Mouse (Mus musculus): Measurements from ENCODE around the gene Klf9. TPM values are rescaled to one million over a fixed set of nuclear protein-coding genes. Genes with fewer than 3 reads are reported as not detected.
"Not testable (repeated sequence)": the region's sequence is repeated elsewhere in the genome, so short reads cannot be mapped to it uniquely, and the experiment has no call there.

Gene Klf9
- polyA plus RNA-seq, 1 experiment from 2014 or later = 0.91 TPM

DNA sequence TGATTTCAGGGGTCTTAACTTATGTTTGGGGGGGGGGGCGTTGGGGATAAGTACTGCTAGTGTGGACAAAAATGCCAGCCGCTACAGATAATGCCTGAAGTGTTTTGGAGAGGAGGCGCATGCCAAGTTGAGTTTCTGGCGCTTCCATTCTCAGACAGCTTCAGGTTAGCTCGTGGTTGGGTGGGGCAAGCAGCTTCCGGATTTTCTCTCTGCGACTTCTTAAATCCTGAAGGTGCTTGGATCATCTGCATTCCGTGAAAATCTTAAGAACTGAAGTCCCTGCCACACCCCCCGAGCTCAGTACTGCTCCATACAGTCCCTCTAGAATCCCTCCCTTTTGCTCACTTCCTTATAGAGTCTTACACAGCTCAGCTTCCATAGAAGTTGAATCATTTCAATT, 3.0 kb downstream of the Klf9 start:
- H3K27ac ChIP-seq (replicated peaks) = no peak overlapping the region
- H3K4me3 ChIP-seq = no peak overlapping the region
- H3K9me3 ChIP-seq (replicated peaks) = no peaks in the 10 kb centered on the region
- DNase-seq (ENCODE audit: low spot score) = no peak
- H3K27me3 ChIP-seq (ENCODE audit: low read depth, poor library complexity, severe bottlenecking) = peaks cover 48% of the 10 kb centered on the region
- 63% methylated on average over 9 of the region's 9 CpGs for WGBS
- no peaks in the 10 kb centered on the region for H3K36me3 ChIP-seq
- peaks cover 25% of the 10 kb centered on the region for H3K4me1 ChIP-seq

DNA sequence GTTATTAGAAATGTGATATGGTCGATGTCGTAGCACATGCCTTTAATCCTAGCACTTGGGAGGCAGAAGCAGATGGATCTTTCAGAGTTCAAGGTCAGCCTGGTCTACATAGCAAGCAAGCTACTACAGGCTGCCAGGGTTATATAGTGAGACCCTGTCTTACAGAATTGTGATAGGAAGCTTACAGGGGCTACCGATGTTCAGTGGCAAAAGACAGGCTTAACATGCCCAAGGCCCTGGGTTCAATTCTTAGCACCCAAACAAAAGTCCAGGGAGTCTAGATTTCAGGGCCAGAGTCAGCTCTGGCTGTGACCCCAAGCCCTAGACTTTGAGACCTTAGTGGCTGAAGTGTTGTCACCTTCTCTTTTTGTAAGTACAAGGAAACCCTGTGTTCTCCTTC, 4.1 kb downstream of the Klf9 start:
- no peak for DNase-seq (ENCODE audit: low spot score)
- Histone ChIP-seq H3K36me3 (no peaks in the 10 kb centered on the region), H3K4me1 (peaks cover 24% of the 10 kb centered on the region), H3K27ac (replicated peaks) (no peak overlapping the region), H3K27me3 (ENCODE audit: low read depth, poor library complexity, severe bottlenecking) (peaks cover 41% of the 10 kb centered on the region), H3K9me3 (replicated peaks) (no peaks in the 10 kb centered on the region), H3K4me3 (no peak overlapping the region)
- WGBS = 90% methylated on average over 3 of the region's 3 CpGs

DNA sequence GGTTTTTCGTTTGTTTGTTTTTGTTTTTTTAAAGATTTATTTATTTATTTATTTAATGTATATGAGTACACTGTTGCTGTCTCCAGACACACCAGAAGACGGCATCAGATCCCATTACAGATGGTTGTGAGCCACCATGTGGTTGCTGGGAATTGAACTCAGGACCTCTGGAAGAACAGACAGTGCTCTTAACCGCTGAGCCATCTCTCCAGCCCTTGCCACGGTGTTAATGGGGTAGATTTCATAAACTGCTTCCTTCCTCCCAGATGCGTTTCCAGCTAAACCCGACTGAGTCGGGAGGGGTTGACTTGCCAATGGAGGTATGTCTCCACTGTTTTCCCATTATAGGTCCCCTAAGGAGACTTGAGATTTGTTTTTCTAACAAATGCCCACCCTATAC, 4.5 kb downstream of the Klf9 start:
- WGBS = 86% methylated on average over 7 of the region's 7 CpGs
- not testable (repeated sequence) for DNase-seq (ENCODE audit: low spot score); H3K4me3 ChIP-seq; H3K27ac ChIP-seq (replicated peaks); H3K36me3 ChIP-seq; H3K9me3 ChIP-seq (replicated peaks)
- H3K27me3 ChIP-seq (ENCODE audit: low read depth, poor library complexity, severe bottlenecking) = peaks cover 41% of the 10 kb centered on the region
- peaks cover 22% of the 10 kb centered on the region for H3K4me1 ChIP-seq

DNA sequence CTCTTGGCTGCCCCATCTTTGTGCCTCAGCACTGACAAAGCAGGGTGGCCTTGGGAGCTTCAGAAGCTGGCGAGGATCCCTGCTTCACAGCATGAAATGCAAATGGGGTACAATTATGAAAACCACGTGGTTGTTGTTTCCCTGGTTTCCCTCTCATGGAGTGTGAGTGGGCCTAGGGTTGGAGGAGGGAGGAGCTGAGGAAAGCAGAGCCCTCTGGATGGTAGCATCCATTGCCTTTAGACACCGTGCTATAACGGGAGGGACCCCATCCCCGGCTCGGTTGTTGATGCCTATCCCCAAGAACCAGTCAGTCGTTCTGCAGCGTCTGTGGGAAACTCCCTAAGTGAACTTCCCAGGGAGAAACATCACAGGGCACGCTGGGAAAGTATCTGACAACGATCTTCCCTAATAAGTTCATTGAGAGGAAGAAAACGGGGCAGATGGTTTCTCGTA, 5.4 kb downstream of the Klf9 start:
- Histone ChIP-seq H3K36me3 (no peaks in the 10 kb centered on the region), H3K27ac (replicated peaks) (no peak overlapping the region), H3K4me3 (no peak overlapping the region), H3K4me1 (peaks cover 16% of the 10 kb centered on the region), H3K9me3 (replicated peaks) (no peaks in the 10 kb centered on the region), H3K27me3 (ENCODE audit: low read depth, poor library complexity, severe bottlenecking) (peaks cover 39% of the 10 kb centered on the region)
- WGBS = 75% methylated on average over 12 of the region's 12 CpGs
- DNase-seq (ENCODE audit: low spot score) = no peak

DNA sequence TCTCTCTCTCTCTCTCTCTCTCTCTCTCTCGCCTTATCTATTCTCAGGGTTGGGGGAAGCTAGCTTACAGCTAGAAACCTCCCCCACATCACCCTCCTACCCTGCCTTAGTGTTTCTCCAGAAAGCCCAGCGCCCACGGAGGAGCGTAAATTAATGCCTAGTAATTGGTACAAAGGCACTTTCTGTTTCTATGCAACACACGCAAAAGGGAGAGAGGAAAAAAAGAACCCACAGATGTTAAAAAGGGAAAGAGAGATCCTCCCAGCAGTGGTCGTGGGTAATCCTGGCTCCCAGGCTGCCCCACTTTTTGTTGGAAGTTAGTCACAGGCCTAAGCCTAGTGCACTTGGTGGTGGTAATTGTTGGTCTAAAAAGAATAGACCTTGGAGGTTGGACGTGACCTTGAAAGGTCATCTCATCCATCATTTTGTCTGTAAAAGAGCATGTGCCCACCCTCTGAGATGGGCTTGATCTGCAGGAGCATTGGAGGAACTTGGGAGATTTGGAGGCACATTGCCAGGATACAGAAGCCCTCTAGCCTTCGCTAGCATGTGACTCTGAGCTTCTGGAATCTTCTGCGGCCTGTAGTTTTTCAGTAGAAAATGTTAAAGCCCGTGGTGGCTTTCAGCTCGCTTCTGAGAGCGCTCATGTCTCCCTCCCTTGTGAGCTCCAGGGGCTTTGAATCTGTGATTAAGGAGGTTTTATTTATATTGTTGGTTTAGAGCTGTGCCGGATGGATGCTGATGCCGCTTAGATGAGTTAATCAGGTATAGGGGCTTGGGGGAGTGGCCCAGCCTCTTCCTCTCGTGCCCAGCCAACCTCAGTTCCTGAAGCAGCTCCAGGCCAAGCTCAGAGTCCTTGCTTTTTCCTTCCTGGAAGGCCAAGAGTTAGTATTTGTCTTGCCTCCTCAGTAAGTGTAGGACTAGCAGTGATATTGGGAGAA, 6.3 kb downstream of the Klf9 start:
- DNase-seq (ENCODE audit: low spot score) = no peak

DNA sequence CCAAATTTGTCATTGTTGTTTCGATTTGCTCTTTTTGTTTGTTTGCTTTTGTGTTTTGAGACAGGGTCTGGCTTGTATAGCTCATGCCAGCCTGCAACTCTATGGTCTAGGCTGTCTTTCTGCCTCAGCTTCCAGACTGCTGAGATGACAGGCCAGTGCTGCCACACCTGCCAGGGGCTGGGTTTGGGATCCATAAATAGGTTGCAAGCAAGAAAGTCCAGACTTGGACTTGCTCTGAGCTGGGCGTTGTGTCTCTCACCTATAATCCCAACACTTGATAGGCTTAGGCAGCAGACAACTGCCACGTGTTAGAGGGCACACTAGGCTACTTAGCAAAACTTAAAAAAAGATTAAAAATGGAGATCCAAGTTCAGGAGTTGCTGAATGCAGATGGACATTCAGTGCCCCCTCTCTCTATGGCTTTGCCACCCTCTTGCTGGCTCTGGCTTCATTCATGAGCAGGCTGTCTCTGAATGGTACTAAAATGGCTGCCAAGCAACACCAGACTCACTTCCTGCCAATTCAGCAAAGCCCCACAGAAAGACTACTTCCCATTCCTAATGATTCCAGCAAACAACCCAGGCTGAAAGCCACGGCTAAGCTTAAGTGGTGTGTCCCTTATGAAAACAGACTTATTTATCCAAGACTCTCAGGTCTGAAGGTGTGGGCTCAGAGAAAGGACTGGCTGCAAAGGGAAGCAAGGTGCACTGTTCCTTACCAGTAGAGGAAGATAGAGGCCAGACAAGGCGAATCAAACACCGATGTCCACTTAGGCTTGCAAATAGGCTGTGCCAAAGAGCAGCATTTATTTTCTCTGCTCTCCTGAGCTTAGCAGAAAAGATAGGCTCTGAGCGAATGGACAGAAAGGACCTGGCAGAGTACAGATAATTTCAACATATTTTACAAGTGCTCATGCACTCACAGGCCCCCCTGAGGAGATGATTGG, 8.7 kb downstream of the Klf9 start:
- H3K27ac ChIP-seq (replicated peaks) = no peak overlapping the region
- no peak for DNase-seq (ENCODE audit: low spot score)
- H3K4me3 ChIP-seq = no peak overlapping the region
- WGBS = 86% methylated on average over 7 of the region's 7 CpGs
- H3K4me1 ChIP-seq = peaks cover 12% of the 10 kb centered on the region
- H3K27me3 ChIP-seq (ENCODE audit: low read depth, poor library complexity, severe bottlenecking) = 0 out of 2 replicates have a peak, but pooled peaks cover 6% of the 10 kb centered on the region
- H3K36me3 ChIP-seq = no peaks in the 10 kb centered on the region
- H3K9me3 ChIP-seq (replicated peaks) = no peaks in the 10 kb centered on the region

More for the DNA sequence above, 6.3 kb downstream of the Klf9 start:
- H3K4me1 ChIP-seq = peaks cover 16% of the 10 kb centered on the region
- WGBS = 82% methylated on average over 15 of the region's 15 CpGs
- H3K9me3 ChIP-seq (replicated peaks) = no peaks in the 10 kb centered on the region
- H3K27ac ChIP-seq (replicated peaks) = no peak overlapping the region
- peaks cover 31% of the 10 kb centered on the region for H3K27me3 ChIP-seq (ENCODE audit: low read depth, poor library complexity, severe bottlenecking)
- H3K4me3 ChIP-seq = no peak overlapping the region
- no peaks in the 10 kb centered on the region for H3K36me3 ChIP-seq

DNA sequence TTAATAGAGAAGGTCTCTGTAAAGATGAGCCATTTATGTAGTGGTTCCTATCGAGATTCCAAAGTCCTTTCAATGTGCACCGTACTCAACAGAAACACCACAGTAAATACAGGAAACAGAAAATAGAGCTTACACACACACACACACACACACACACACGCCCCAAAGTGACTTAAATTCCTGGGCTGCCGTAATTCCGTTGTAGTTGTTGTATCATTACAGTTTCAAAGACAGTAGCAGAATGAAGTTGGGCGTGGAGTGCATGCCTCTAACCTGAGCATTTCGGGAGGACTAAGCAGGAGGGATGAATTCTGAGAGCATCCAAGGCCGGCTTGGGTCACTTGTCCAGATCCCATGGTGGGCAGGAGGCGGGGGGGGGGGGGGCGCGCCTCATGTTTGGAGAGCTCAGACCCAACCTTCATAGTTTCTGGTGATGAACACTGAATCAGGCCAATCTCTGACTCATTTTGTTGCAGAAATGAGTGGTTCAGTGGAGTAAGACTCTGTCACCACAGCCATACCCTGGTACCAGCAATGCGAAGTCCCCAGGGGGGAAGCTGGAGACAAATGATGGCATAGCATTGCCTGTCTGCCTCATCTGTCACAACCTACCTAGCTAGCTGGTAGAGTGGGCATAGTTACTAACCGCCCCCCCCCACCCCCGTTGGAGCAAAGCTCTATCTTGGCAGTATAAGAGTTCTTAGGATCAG, 9.7 kb downstream of the Klf9 start:
- Histone ChIP-seq H3K4me3 (no peak overlapping the region), H3K27me3 (ENCODE audit: low read depth, poor library complexity, severe bottlenecking) (no peaks in the 10 kb centered on the region), H3K27ac (replicated peaks) (no peak overlapping the region), H3K36me3 (no peaks in the 10 kb centered on the region), H3K9me3 (replicated peaks) (no peaks in the 10 kb centered on the region), H3K4me1 (peaks cover 12% of the 10 kb centered on the region)
- WGBS = 80% methylated on average over 14 of the region's 14 CpGs
- no peak for DNase-seq (ENCODE audit: low spot score)

DNA sequence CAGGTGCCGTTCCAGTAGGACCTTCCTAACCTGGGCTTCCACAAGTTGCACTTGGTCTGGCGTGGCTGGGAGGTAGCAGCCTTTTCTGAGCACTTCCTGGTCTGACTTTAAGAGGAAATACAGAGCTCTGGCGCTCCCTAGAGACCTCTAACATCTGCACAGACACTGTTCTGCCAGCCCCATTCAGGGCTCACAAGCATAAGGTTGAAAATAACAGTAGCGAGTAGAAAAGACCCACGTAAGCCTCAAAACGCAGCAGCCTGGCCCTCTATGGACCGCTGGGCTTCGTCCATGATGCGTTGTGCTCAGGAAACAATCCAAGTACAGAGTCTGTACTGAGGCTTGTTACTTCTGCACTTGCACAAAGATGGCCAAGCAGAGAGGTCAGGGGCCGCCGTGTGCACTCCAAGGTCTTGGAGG, 10.6 kb downstream of the Klf9 start:
- H3K4me3 ChIP-seq = no peak overlapping the region
- peaks cover 12% of the 10 kb centered on the region for H3K4me1 ChIP-seq
- H3K27me3 ChIP-seq (ENCODE audit: low read depth, poor library complexity, severe bottlenecking) = no peaks in the 10 kb centered on the region
- WGBS = 34% methylated on average over 11 of the region's 11 CpGs
- H3K27ac ChIP-seq (replicated peaks) = no peak overlapping the region
- no peaks in the 10 kb centered on the region for H3K9me3 ChIP-seq (replicated peaks)
- DNase-seq (ENCODE audit: low spot score) = no peak
- no peaks in the 10 kb centered on the region for H3K36me3 ChIP-seq

DNA sequence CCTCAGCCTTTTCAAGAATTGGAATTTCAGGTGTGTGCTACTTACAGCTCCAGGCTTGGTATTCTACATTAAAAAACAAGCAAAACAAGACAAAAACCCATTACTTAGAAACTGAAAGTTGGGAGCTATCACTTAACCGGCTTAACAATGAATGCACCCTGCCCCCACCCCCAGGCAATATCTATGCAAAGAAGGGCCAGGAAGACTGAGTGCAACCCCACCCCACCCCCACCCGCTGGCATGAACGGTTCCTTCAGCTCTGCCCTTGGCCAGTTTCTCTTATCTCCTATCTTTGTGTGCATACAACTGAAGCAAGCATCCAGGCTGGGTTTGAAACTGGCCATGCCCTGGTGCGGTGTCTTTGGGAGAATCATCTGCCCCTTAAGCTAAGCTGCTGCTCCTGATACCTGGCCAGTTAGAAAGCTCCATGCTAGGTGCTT, 11.2 kb downstream of the Klf9 start:
- Histone ChIP-seq H3K9me3 (replicated peaks) (no peaks in the 10 kb centered on the region), H3K36me3 (no peaks in the 10 kb centered on the region), H3K4me3 (no peak overlapping the region), H3K4me1 (peaks cover 12% of the 10 kb centered on the region), H3K27ac (replicated peaks) (no peak overlapping the region), H3K27me3 (ENCODE audit: low read depth, poor library complexity, severe bottlenecking) (no peaks in the 10 kb centered on the region)
- 28% methylated on average over 4 of the region's 4 CpGs for WGBS
- DNase-seq (ENCODE audit: low spot score) = no peak

DNA sequence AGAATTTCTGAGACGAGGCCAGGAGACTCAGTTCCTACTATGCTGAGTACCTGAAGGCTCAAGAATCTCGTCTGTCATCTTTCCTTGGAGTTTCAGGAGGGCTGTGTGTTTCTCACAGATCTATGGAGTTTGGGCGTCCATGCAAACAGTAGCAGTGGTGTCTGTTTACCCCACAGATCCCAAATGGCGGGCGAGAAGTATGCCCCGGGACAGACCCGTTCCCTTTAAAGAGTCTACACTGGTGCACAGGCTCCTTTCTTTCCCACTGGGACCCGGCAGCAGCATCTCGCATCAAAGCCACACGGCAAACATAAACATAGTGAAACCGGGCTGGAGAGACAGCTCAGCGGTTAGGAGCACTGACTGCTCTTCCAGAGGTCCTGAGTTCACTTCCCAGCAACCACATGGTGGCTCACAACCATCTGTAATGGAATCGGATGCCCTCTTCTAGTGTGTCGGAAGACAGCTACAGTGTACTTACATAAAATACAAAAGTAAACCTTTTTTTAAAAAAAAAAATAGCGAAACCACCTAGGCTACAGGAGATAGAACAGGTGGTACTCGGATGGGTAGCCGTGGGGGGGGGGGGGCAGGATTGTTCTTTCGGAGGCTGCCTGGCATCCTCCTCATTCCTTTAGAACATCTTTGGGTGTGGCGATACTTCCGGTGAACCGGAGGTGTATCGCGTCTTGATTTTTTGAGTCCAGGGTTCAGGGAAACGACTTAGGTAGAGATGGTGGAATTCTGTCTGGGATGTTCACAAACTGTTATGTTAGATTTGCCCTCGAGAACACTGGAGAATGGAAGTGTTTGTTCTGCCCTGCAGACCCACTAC, 12.0 kb downstream of the Klf9 start:
- DNase-seq (ENCODE audit: low spot score) = no peak
- 69% methylated on average over 25 of the region's 25 CpGs for WGBS
- Histone ChIP-seq H3K27me3 (ENCODE audit: low read depth, poor library complexity, severe bottlenecking) (no peaks in the 10 kb centered on the region), H3K36me3 (no peaks in the 10 kb centered on the region), H3K27ac (replicated peaks) (no peak overlapping the region), H3K9me3 (replicated peaks) (no peaks in the 10 kb centered on the region), H3K4me1 (peaks cover 12% of the 10 kb centered on the region), H3K4me3 (no peak overlapping the region)

DNA sequence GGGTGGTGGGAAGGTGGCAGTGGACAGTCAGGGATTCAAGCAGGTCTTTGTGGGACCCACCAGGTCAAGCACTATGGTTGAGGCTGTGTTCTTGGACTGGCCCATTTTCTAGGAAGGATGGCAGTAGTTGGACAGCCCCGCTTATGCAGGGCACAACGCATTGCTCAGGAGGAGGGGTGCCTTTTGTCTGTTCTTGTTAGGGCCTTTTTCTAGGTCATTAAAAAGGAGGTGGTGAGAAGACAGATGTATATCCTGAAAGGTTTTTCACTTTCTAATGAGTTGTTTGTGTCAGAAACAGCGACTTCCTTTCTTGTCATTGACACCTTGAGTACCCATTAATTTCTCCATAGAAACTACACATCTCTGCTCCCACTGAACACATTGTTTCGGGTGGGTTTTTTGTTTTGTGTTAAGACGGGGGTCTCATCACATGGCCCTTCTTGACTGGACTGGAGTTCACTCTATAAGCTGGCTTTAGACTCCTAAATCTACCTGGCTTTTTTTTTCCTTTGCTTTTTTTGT, 12.6 kb downstream of the Klf9 start:
- H3K4me3 ChIP-seq = no peak overlapping the region
- H3K27me3 ChIP-seq (ENCODE audit: low read depth, poor library complexity, severe bottlenecking) = no peaks in the 10 kb centered on the region
- no peak for DNase-seq (ENCODE audit: low spot score)
- no peaks in the 10 kb centered on the region for H3K36me3 ChIP-seq
- peaks cover 12% of the 10 kb centered on the region for H3K4me1 ChIP-seq
- H3K9me3 ChIP-seq (replicated peaks) = no peaks in the 10 kb centered on the region
- no peak overlapping the region for H3K27ac ChIP-seq (replicated peaks)
- WGBS = 87% methylated on average over 5 of the region's 5 CpGs

Measured in midbrain, embryonic 10.5 days (tissue).